Mouse (Mus musculus) liver, postnatal 0 days (tissue): ENCODE measurements around the gene Trim28.

Source experiments
- CTCF ChIP-seq: sonication (generic); IDR thresholded peaks from 2 replicates; pipeline ENCODE4 v1.5.1; 2016; ENCODE audit warnings: antibody characterized with exemption, low read depth
- EP300 ChIP-seq: IDR thresholded peaks from 2 replicates; pipeline ENCODE4 v1.6.1; 2016; ENCODE audit warnings: antibody characterized with exemption, low read depth, mild to moderate bottlenecking

- TF ChIP-seq CTCF = peak; percentile 97
- 0 out of 2 replicates have a peak, but pooled peaks have one; percentile 23 for TF ChIP-seq EP300
These were observed 10.5 kb downstream of the Trim28 start for GRCm38 (mm10) chr7:13009143-13010004.
